Mouse (Mus musculus) left cerebral cortex, postnatal 14 days (tissue): ENCODE results near the gene Nucb1. TPM values are rescaled to one million over a fixed set of nuclear protein-coding genes. Genes with fewer than 3 reads are reported as not detected.

Source experiments
- DNase-seq, 2 experiments: peaks; one replicate each; pipeline ENCODE4 v3.0.0; 2021 to 2022; ENCODE audit warnings: low spot score in 2 of 2, mixed read lengths in 1 of 2
- intact Hi-C: fragments of 180-260 bp; cut with DNase I; formaldehyde crosslinking; loops from one replicate; pipeline ENCODE4 v1.15.1; 2025
- microRNA-seq, 2 experiments: library from miRNA; unstranded; fragments of <30 nt; microRNA quantifications; one replicate each; pipeline ENCODE4 v1.2.0; 2022
- total RNA-seq, 2 experiments: library from RNA; stranded (reverse); gene quantifications; 2 replicates each; pipeline ENCODE4 v1.2.3; 2021

The Nucb1 gene
- total RNA-seq, 2 experiments from 2014 or later, result 109 to 110 TPM

DNA sequence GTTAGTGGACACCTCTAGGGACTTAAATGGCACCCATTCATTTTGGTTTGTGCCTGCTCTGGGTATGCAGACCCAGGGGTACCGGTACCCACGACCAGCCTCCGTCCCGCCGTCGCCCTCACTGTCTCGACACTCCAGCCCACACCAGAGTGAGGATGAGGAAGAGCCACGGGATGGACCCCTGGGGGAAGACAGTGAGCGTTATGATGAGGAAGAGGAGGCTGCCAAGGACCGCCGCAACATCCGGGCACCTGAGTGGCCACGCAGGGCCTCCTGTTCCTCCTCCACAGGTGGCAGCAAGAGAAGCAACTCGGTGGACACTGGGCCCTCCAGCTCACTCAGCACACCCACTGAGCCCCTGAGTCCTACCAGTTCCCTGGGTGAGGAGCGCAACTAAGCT lies 55.2 kb downstream of the Nucb1 start:
- intact Hi-C loops, result no loop called here
- no peak for DNase-seq

DNA sequence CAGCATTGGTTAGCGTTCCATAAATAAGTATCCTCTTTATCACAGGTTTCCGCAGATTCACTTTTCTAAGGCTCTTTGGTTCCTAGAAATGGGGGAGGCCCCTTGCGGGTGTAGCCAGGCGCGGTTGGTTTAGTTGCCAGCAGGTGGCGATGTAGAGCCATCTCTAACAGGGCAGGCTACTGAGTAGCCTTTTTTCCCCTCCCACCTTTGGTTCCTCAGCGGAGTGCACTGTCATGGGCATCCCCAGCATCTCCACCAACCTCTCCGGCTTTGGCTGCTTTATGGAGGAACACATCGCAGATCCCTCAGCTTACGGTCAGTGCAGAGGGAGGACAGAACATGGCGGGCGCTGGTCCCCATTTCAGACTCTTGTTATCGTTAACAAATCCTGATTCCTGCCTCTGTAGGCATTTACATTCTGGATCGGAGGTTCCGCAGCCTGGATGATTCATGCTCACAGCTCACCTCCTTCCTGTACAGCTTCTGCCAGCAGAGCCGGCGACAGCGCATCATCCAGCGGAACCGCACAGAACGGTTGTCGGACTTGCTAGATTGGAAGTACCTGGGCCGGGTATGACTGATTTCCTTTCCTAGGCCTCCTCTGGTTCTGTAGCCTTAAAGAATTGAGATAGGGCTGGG lies 58.7 kb downstream of the Nucb1 start:
- intact Hi-C loops, result no loop called here
- peak; percentile 92 for DNase-seq

DNA sequence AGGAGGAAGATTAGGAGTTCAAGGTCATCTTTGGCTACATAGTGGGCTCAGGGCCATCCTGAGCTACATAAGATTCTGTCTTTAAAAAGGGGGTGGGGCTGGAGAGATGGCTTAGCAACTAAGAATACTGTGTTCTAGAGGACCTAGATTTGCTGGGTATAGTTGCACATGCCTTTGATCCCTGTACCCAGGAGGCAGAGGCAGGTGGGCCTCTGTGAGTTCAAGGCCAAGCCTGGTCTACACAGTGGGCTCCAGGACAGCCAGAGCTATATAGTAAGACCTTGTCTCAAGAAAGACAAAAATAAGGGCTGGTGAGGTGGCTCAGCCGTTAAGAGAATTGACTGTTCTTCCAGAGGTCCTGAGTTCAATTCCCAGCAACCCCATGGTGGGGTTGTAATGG lies 60.2 kb downstream of the Nucb1 start:
- DNase-seq, result no peak
- intact Hi-C loops, result no loop called here

DNA sequence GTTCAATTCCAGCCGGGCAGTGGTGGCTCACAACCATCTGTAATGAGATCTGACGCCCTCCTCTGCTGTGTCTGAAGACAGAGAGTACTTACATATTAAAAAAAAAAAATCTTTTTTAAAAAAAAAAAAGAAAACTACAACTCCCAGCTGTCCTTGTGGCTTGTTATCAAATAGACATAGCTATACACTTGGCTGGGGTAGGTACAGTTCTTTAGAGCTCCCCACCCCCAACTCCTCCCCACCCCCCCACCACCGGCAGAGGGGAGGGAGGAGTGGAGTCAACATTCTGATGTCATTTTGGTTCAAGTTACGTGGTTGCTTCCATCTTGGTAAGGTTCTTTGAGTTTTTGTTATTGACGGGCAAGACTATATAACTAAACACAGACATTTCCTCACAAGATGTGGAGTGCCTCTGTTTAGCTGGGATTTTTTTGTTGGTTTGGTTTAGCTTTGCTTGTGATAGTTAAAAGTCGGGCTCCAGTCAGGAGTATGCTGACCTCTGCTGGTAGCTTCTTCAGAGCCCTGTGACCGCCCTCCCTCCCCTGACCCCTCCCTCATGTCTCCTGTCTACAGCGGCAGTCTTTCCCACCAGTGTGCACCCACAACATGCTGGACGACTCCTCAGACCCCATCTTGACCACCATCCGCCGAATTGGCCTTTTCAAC lies 62.7 kb downstream of the Nucb1 start:
- DNase-seq, result peak in 1 of 2 experiments; percentile 52
- intact Hi-C loops, result no loop called here

DNA sequence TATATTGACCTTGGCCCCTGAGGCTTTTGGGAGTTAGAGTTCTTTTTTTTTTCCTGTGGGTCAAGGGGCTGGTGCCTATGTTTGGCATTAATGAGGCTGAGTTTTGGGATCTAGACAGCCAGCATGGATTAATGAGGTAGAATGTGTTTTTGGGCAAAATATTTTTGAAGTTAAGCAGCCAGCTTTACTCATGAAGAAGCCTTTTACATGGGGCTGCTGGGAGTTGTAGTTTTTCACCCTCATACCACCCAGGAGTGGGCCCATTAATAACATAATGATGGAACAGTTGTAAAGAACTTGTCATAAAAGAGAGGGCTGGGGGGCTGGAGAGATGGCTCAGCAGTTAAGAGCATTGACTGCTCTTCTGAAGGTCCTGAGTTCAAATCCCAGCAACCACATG lies 63.6 kb downstream of the Nucb1 start:
- DNase-seq, result no peak
- intact Hi-C loops, result no loop called here

DNA sequence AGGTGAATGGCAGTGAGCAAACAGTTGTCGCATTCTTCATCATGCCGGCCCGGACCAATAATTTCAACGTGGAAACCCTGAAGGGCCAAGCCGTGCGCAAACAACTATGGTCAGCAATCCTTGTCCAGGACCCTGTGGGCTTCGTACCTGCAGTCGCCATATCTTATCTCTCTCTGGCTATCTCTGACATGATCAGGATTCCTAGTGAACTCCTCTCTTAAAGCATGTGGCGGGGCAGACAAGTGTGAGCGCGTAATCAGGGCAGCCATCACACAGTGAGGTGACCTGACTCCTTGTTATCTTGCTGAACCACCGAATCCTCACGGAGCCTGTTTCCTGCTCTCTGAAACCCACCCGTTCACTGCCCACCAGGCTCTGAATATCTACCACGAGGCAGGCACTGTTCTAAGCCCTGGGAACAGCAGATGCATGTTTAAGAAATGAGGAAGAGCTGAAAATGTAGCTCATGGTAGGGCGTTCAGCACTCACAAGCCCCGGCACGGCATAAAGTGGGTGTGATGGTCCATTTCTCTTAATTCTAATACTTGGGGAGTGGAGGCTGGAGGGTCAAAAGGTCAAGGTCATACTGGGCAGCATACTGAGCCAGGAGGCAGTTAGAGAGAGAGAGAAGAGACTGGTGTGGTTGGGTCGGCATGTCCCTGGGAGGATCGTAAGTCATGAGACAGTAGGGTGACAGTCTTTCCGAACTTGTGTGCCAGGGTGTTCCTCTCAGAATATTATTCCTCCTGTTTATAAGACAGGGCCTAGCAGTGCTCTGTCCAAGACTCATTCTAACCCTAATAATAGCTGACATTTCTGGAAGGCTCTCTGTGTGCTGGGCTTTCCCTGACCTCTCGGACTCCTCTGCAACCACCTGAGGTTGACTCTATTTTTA lies 66.4 kb downstream of the Nucb1 start:
- intact Hi-C loops, result no loop called here
- no peak for DNase-seq

Small RNA genes lying within 50 kb of the gene (microRNA-seq; reads per million reads assigned to microRNA genes)
- 0 to 0.26 reads per million in 2 experiments for gene Gm22133

Other genes with a start within 250 kb of the Nucb1 start
- under 1 TPM; 0.40 to 0.59 TPM for gene Slc6a21, start 232.9 kb downstream of the Nucb1 start, total RNA-seq
- 10 to 100 TPM; 19.5 to 21.3 TPM for gene Trpm4, start 176.6 kb downstream of the Nucb1 start, total RNA-seq
- 1 to 10 TPM in 1 of 2 experiments, under 1 TPM in 1; 0.99 to 1.2 TPM for gene Hrc, start 175.1 kb downstream of the Nucb1 start, total RNA-seq
- gene Ppfia3, start 143.4 kb downstream of the Nucb1 start, total RNA-seq, result 100 to 1,000 TPM; 159 to 168 TPM
- 100 to 1,000 TPM; 198 to 216 TPM for gene Lin7b, start 139.8 kb downstream of the Nucb1 start, total RNA-seq
- gene Snrnp70, start 114.7 kb downstream of the Nucb1 start, total RNA-seq, result 100 to 1,000 TPM; 373 to 398 TPM
- gene Kcna7, start 104.8 kb downstream of the Nucb1 start, total RNA-seq, result under 1 TPM in 1 of 2 experiments, not detected in 1; 0.15 TPM
- gene Ntf5, start 96.7 kb downstream of the Nucb1 start, total RNA-seq, result not detected
- not detected for gene Lhb, start 89.6 kb downstream of the Nucb1 start, total RNA-seq
- gene Gys1, start 75.6 kb downstream of the Nucb1 start, total RNA-seq, result 10 to 100 TPM; 14.4 to 16.3 TPM
- gene Ruvbl2, start 72.3 kb downstream of the Nucb1 start, total RNA-seq, result 10 to 100 TPM; 32.1 to 35.6 TPM
- 100 to 1,000 TPM; 287 to 302 TPM for gene Ftl1, start 50.5 kb downstream of the Nucb1 start, total RNA-seq
- 10 to 100 TPM; 75.0 to 81.0 TPM for gene Bax, start 43.5 kb downstream of the Nucb1 start, total RNA-seq
- gene Tulp2, start 28.5 kb downstream of the Nucb1 start, total RNA-seq, result not detected
- gene Gm45808, start 23.6 kb downstream of the Nucb1 start, total RNA-seq, result 1 to 10 TPM in 1 of 2 experiments, under 1 TPM in 1; 0.88 to 1.7 TPM
- gene Dhdh, start 21.6 kb downstream of the Nucb1 start, total RNA-seq, result 1 to 10 TPM; 2.8 to 2.9 TPM
- 10 to 100 TPM; 24.2 to 33.3 TPM for gene Ppp1r15a, start 15.9 kb upstream of the Nucb1 start, total RNA-seq
- 1 to 10 TPM; 1.0 to 2.4 TPM for gene Plekha4, start 15.9 kb upstream of the Nucb1 start, total RNA-seq
- not detected for gene Hsd17b14, start 44.5 kb upstream of the Nucb1 start, total RNA-seq
- 10 to 100 TPM; 22.6 to 25.2 TPM for gene Bcat2, start 59.7 kb upstream of the Nucb1 start, total RNA-seq
- gene Fgf21, start 105.1 kb upstream of the Nucb1 start, total RNA-seq, result not detected
- gene Fut1, start 106.9 kb upstream of the Nucb1 start, total RNA-seq, result not detected
- gene Izumo1, start 111.4 kb upstream of the Nucb1 start, total RNA-seq, result under 1 TPM in 1 of 2 experiments, not detected in 1; 0.26 TPM
- 10 to 100 TPM; 11.2 to 11.3 TPM for gene Rasip1, start 117.1 kb upstream of the Nucb1 start, total RNA-seq
- gene Mamstr, start 129.6 kb upstream of the Nucb1 start, total RNA-seq, result 1 to 10 TPM; 2.2 to 2.6 TPM
- under 1 TPM; 0.19 to 0.46 TPM for gene Fut2, start 156.0 kb upstream of the Nucb1 start, total RNA-seq
- 1 to 10 TPM in 1 of 2 experiments, under 1 TPM in 1; 0.91 to 1.5 TPM for gene Ntn5, start 173.6 kb upstream of the Nucb1 start, total RNA-seq
- under 1 TPM; 0.20 to 0.30 TPM for gene Sec1, start 184.0 kb upstream of the Nucb1 start, total RNA-seq
- 100 to 1,000 TPM; 168 to 172 TPM for gene Car11, start 189.4 kb upstream of the Nucb1 start, total RNA-seq
- gene Dbp, start 194.7 kb upstream of the Nucb1 start, total RNA-seq, result 10 to 100 TPM; 68.7 to 83.5 TPM
- 100 to 1,000 TPM; 369 to 389 TPM for gene Rpl18, start 205.1 kb upstream of the Nucb1 start, total RNA-seq
- gene Sphk2, start 207.6 kb upstream of the Nucb1 start, total RNA-seq, result 10 to 100 TPM; 28.8 to 32.7 TPM
- gene Fam83e, start 210.8 kb upstream of the Nucb1 start, total RNA-seq, result under 1 TPM; 0.24 to 0.34 TPM
- not detected for gene Spaca4, start 215.4 kb upstream of the Nucb1 start, total RNA-seq